Mouse (Mus musculus) lung, embryonic 14.5 days (tissue): ENCODE results near the gene Trappc10. TPM values are rescaled to one million over a fixed set of nuclear protein-coding genes. Genes with fewer than 3 reads are reported as not detected.

ENCODE experiments used
- ATAC-seq: fragments of 200-750 bp; cut with Nextera tagmentation; 2 replicates; pipeline ENCODE4 v1.8.0; 2017; ENCODE audit warnings: mild to moderate bottlenecking, moderate TSS enrichment, moderate library complexity; ENCODE audit not compliant: insufficient read depth
- DNase-seq: peaks from one replicate; pipeline ENCODE4 v3.0.0-alpha.2; 2015
- H3K27ac ChIP-seq: fragments of 300-500 bp; sonication (generic); 2 replicates; pipeline ENCODE4 v1.5.1; 2014; ENCODE audit warnings: low read depth, mild to moderate bottlenecking, moderate library complexity
- H3K27me3 ChIP-seq: fragments of 300-500 bp; sonication (generic); 2 replicates; pipeline ENCODE4 v1.6.1; 2014; ENCODE audit warnings: low read length, control low read depth; ENCODE audit not compliant: insufficient read depth
- H3K36me3 ChIP-seq: fragments of 300-500 bp; sonication (generic); 2 replicates; pipeline ENCODE4 v1.6.1; 2014; ENCODE audit warnings: control low read depth; ENCODE audit not compliant: insufficient read depth
- H3K4me1 ChIP-seq: fragments of 300-500 bp; sonication (generic); 2 replicates; pipeline ENCODE4 v1.6.1; 2014; ENCODE audit warnings: antibody characterized with exemption, control low read depth; ENCODE audit not compliant: insufficient read depth
- H3K4me2 ChIP-seq: fragments of 300-500 bp; sonication (generic); 2 replicates; pipeline ENCODE4 v1.6.1; 2014; ENCODE audit warnings: mild to moderate bottlenecking
- H3K4me3 ChIP-seq: fragments of 300-500 bp; sonication (generic); 2 replicates; pipeline ENCODE4 v1.5.1; 2014; ENCODE audit warnings: low read depth, low read length
- H3K9ac ChIP-seq: fragments of 300-500 bp; sonication (generic); 2 replicates; pipeline ENCODE4 v1.6.1; 2014
- H3K9me3 ChIP-seq: fragments of 300-500 bp; sonication (generic); 2 replicates; pipeline ENCODE4 v1.6.1; 2016; ENCODE audit warnings: low read depth, low read length, control low read depth
- CTCF ChIP-seq: IDR thresholded peaks from 2 replicates; pipeline ENCODE4 v1.5.1; 2016; ENCODE audit warnings: antibody characterized with exemption, low read depth
- WGBS: fragments of 180-500 bp; shearing (Covaris S2); extraction: QIAGEN DNeasy Blood & Tissue Kit; methylation state at CpG from one replicate; pipeline ENCODE4 v1.1.7; 2014; 5-methylcytosine and 5-hydroxymethylcytosine counted together
- polyA plus RNA-seq: library from polyadenylated mRNA; unstranded; fragments of >200 nt; fragmentation: Nextera tagmentation; extraction: Ambion mirVana; gene quantifications from 2 replicates; pipeline ENCODE4 v1.2.1, GENCODE M21; 2014

Gene Trappc10
- polyA plus RNA-seq, 1 experiment from 2014 or later = 18.0 TPM

GRCm38 (mm10) chr10:78277835-78278234, 33.4 kb upstream of the Trappc10 start:
- no peak overlapping the region for H3K27ac ChIP-seq
- H3K4me3 ChIP-seq = no peak overlapping the region
- no peak overlapping the region for H3K9ac ChIP-seq
- H3K36me3 ChIP-seq = peaks cover 64% of the 10 kb centered on the region
- DNase-seq (no peak), ATAC-seq (no peak)
- no peaks in the 10 kb centered on the region for H3K9me3 ChIP-seq
- H3K4me2 ChIP-seq = no peak overlapping the region
- H3K4me1 ChIP-seq = no peaks in the 10 kb centered on the region
- TF ChIP-seq CTCF = no peak
- H3K27me3 ChIP-seq = no peaks in the 10 kb centered on the region
- 60% methylated on average over 3 of the region's 3 CpGs for WGBS

GRCm38 (mm10) chr10:78276242-78276641, 31.8 kb upstream of the Trappc10 start:
- peaks cover 58% of the 10 kb centered on the region for H3K36me3 ChIP-seq
- no peak overlapping the region for H3K27ac ChIP-seq
- no peaks in the 10 kb centered on the region for H3K4me1 ChIP-seq
- H3K4me3 ChIP-seq = no peak overlapping the region
- H3K4me2 ChIP-seq = no peak overlapping the region
- TF ChIP-seq CTCF = no peak
- no peak overlapping the region for H3K9ac ChIP-seq
- no peak for ATAC-seq
- no peaks in the 10 kb centered on the region for H3K27me3 ChIP-seq
- WGBS = 88% methylated on average over 4 of the region's 4 CpGs
- H3K9me3 ChIP-seq = no peaks in the 10 kb centered on the region
- no peak for DNase-seq

GRCm38 (mm10) chr10:78272932-78273331, 28.5 kb upstream of the Trappc10 start:
- H3K27ac ChIP-seq = no peak overlapping the region
- ATAC-seq = 0 out of 2 replicates have a peak, but pooled peaks have one; percentile 13
- no peak overlapping the region for H3K4me3 ChIP-seq
- TF ChIP-seq CTCF = no peak
- no peaks in the 10 kb centered on the region for H3K27me3 ChIP-seq
- no peaks in the 10 kb centered on the region for H3K4me1 ChIP-seq
- no peak overlapping the region for H3K4me2 ChIP-seq
- peak; percentile 25 for DNase-seq
- H3K9ac ChIP-seq = no peak overlapping the region
- 23% methylated on average over 9 of the region's 9 CpGs for WGBS
- no peaks in the 10 kb centered on the region for H3K9me3 ChIP-seq
- H3K36me3 ChIP-seq = peaks cover 40% of the 10 kb centered on the region

- Histone ChIP-seq H3K9ac (no peak overlapping the region), H3K4me1 (no peaks in the 10 kb centered on the region), H3K27ac (no peak overlapping the region), H3K9me3 (no peaks in the 10 kb centered on the region), H3K27me3 (no peaks in the 10 kb centered on the region), H3K4me3 (no peak overlapping the region), H3K4me2 (no peak overlapping the region), H3K36me3 (no peaks in the 10 kb centered on the region)
- TF ChIP-seq CTCF = no peak
- no peak for DNase-seq
- 67% methylated on average over 3 of the region's 3 CpGs for WGBS
- ATAC-seq = no peak
Measured at GRCm38 (mm10) chr10:78265881-78266280, 21.4 kb upstream of the Trappc10 start.

- DNase-seq = no peak
- H3K4me3 ChIP-seq = no peak overlapping the region
- TF ChIP-seq CTCF = no peak
- H3K9me3 ChIP-seq = no peaks in the 10 kb centered on the region
- no peaks in the 10 kb centered on the region for H3K27me3 ChIP-seq
- 77% methylated on average over 3 of the region's 3 CpGs for WGBS
- H3K36me3 ChIP-seq = no peaks in the 10 kb centered on the region
- no peak overlapping the region for H3K9ac ChIP-seq
- H3K4me2 ChIP-seq = no peak overlapping the region
- H3K4me1 ChIP-seq = no peaks in the 10 kb centered on the region
- no peak overlapping the region for H3K27ac ChIP-seq
- no peak for ATAC-seq
Measured at GRCm38 (mm10) chr10:78264735-78265134, 20.3 kb upstream of the Trappc10 start.

- no peaks in the 10 kb centered on the region for H3K9me3 ChIP-seq
- WGBS = 67% methylated on average over 7 of the region's 7 CpGs
- no peak for TF ChIP-seq CTCF
- no peak overlapping the region for H3K27ac ChIP-seq
- H3K9ac ChIP-seq = no peak overlapping the region
- no peaks in the 10 kb centered on the region for H3K36me3 ChIP-seq
- H3K4me2 ChIP-seq = no peak overlapping the region
- ATAC-seq = no peak
- DNase-seq = no peak
- H3K4me1 ChIP-seq = no peaks in the 10 kb centered on the region
- no peak overlapping the region for H3K4me3 ChIP-seq
- H3K27me3 ChIP-seq = no peaks in the 10 kb centered on the region
Measured at GRCm38 (mm10) chr10:78260916-78261650, 16.6 kb upstream of the Trappc10 start.

- WGBS = 12% methylated on average over 5 of the region's 5 CpGs
- Histone ChIP-seq H3K4me3 (no peak overlapping the region), H3K9me3 (no peaks in the 10 kb centered on the region), H3K9ac (no peak overlapping the region), H3K4me2 (no peak overlapping the region), H3K36me3 (no peaks in the 10 kb centered on the region), H3K4me1 (no peaks in the 10 kb centered on the region), H3K27ac (no peak overlapping the region), H3K27me3 (no peaks in the 10 kb centered on the region)
- DNase-seq = peak; percentile 56
- no peak for TF ChIP-seq CTCF
- ATAC-seq = peak; percentile 44; the same call in 1 of the 2 replicates
Measured at GRCm38 (mm10) chr10:78260322-78260721, 15.9 kb upstream of the Trappc10 start.
